Mouse (Mus musculus) cerebellum, postnatal 25 days (tissue): Measurements from ENCODE around the gene Atoh7.
"Not testable (repeated sequence)": the region's sequence is repeated elsewhere in the genome, so short reads cannot be mapped to it uniquely, and the experiment has no call there.

Experiments
- DNase-seq, 2 experiments: peaks; one replicate each; pipeline ENCODE4 v3.0.0; 2021; ENCODE audit warnings: mixed read lengths in 2 of 2

Atoh7 gene

DNA sequence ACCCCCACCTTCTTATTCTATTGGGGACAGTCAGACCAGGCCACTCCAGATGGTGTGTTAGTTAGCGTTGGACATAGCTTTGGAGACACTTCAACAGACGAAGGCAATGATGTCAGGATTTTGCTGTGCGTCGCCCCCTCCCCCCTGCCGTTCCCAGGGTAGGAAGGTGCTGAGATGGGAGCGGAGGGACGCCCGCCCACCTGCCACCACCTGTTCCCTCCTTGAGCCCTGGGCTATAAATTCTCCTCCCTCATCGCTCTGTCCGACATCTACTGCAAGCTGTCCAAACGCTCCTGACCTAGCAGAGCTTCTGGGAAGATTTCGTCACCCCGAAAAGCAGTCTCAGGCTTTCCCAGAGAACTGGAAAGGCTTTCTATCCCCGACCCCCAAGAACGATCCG lies at the start of gene Atoh7:
Atoh7 (plus strand) TSS at position 131 of the 400 bp plus-strand sequence.
- peak; percentile 95 to 96 for DNase-seq

DNA sequence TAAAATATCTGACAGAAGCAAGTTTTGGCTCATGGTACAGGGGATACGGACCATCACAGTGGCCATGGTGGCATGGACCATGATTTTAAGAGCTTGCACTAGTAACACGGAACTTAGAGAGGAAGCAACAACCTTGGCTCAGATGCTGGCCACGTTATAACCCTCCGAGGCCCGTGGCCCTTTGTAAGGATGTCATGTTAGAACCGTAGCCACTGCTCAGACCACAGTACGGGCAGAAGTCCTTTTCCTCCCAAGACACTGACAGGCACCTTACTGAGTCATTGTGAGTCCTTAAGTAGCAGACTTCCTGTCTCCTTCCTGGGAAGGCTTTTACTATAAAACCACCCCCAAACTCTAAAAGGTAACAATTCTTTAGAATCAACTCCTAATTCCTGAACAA lies 48.2 kb upstream of the Atoh7 start:
- DNase-seq, result no peak

DNA sequence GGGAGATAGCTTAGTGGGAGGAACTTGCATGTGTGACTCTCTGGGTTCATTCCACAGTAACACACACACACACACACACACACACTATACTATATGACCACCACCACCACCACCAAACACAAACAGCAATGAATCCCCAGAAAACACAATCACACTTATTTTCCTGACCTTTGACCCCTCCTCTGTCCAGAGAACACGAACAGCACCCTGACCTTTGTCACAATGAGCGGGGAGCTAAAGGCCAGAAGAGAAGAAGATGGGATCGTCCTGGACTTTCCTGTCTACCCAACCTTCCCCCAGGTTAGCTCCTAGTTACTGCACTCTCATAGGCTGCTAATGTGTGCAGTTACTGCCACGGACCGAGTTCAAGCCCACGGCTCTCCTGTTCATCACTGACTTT lies 47.4 kb upstream of the Atoh7 start:
- DNase-seq, result no peak

DNA sequence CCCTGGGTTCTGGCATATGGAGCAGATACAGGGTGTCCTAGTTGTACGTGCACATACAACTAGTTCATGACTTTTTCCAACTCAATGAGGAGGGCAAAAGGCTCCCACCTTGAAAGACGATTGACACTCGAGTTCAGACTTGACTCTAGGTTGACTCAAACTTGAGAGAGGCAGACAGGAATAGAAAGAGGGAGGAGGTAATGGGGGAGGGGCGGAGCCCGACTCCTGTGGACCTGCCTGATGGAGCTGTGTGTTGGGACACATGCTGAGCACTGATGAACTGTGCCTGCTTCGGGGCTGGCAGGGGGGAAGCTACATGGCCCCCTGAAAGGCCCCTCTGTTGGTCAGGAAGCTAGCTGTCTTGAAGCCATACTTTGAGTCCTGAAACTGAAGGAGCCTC lies 46.4 kb upstream of the Atoh7 start:
- DNase-seq, result no peak

DNA sequence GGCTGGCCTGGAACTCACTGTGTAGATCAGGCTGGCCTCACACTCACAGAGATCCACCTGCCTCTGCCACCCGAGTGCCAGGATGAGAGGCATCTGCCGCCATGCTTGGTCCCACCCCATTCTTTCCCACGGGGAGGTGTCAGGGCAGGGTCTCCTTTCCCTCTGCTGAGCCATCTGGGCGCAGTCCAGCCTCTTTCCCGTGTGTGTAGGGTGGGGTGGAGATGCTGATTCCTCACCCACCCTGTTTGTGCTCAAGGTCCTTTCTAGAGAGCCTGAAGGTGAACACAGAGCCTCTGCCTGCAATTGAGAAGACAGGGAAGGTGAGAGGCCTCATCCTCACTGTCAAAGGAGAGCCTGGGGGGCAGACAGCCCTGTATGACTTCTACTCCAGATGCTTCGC lies 45.4 kb upstream of the Atoh7 start:
- not testable (repeated sequence) for DNase-seq

DNA sequence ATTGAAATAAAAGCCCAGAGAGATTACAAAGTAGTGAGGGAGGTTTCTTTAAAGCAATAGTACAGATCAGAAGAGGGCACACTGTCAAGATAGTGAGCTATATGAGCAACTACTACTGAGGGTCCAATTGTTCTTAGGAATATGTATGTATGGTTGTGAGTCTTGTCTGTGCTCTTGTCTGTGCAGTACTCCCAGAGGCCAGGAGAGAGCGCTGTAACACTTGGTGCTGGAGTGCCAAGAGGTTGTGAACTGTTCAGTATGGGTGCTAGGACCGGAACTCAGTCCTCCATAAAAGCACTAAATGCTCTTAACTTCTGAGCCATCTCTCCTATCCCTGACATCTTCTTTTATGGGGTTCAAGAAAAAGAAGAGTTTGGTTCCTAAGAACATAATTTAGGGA lies 44.9 kb upstream of the Atoh7 start:
- no peak for DNase-seq

DNA sequence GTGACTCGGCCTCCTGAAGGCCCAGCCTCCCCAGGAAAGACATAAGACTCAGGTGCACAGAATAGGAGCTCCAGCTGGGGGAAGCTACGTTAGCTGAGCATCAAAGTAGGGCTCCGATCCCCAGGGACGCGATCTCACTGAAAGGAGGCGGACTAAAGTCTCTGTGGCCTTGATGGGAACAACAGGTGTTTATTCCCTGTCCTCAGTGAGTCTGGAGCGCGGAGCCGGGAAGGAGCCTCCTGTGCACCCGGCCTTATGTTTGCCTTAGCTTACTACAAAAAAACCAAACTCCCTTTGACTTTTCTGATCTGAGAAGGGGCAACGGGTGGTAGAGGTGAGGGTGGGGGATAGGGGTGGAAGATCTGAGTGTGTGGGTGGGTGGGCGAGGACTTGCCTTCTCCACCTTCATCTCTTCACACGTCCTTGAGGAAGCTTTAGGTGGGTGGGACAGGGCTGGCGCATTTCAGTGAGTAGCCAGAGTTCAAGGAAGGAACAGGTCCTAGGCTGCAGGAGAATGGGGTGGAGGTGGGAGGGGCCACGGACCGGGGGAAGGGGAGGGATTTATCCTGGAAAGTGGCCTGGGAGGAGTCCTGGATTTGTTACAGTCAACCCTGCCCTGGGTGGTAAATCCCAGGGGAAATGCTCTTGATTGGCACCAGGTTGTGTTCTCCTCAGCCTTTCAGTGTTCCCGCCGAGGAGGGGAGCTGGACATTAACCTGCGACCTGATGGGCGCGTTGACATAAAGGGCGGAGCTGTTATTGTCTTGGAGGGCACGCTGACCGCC lies 42.3 kb upstream of the Atoh7 start:
- DNase-seq, result no peak

DNA sequence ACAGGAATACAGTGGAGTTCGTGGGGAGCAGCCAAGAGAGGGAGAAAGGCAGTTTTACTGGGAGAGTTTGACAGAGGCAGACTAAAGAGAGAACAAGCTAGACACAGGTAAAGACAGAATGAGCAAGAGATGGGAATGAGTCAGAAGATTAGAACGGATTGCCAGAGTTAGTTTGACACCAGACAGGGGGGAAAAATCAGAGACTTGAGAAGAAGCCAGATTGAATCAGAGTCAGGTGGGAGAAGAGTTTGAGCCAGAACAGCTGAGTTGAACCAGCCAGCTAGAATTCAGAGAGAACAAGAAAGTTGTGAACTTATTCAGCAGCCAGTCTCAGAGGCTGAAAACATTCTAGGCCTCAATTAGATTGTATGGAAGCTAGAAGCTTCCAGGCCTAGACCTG lies 39.6 kb upstream of the Atoh7 start, which contains the start of gene Pbld1:
Pbld1 (plus strand) TSS at position 301 of the 400 bp plus-strand sequence.
- no peak for DNase-seq

DNA sequence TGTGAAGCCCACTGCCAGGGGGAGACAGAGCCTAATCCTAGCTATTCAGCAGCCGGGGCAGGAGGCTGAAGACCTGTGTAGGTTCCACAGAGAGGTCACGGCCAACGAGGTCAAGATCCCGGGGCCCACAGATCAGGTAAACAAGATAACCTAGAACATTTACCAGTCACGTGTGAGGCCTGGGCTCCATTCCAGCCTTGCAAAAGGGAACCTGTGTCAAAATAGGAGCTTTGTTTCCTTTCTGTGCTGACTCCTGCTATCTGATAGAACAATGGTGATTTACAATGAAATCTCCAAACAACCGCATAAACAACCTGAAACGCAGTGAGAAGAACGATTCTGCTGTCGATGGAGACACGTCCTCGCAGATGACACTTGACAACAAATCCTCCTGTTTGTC lies 39.0 kb upstream of the Atoh7 start:
- no peak for DNase-seq

DNA sequence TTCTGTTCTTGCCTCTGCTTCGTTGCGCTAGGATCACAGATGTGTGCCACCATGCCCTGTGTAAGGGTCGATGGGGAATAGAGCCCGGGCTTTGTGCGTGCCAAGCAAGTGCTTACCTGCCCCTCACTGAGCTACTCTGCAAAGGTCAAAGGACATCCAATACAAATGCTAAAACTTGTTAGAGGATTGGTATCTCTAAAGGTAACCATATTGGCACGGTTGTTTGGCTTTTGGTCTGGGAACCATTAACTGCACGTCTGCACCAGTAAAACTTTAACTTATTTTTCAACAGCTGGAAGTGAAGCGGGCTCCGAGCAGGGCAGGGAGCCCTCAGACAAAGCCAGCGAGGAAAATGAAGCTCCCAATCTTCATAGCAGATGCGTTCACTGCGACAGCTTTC lies 38.2 kb upstream of the Atoh7 start:
- no peak for DNase-seq

DNA sequence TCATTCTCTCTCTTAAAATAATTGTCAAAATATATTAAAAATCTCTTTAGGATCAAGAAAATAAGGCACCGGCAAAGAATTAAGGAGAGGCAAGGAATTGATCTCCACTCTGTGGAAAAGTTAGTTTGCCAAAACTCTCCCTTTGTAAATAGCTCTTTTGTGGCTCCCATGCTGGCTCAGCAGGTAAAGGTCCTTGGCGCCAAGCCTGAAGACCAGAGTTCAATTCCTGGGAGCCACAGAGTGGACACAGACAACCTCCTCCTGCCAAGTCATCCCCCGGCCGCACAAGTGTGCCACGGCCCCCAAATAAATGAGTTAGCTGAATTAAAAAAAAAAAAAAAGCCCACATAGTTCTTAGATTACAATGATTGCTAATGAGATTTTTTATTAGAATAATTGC lies 36.8 kb upstream of the Atoh7 start:
- DNase-seq, result no peak

DNA sequence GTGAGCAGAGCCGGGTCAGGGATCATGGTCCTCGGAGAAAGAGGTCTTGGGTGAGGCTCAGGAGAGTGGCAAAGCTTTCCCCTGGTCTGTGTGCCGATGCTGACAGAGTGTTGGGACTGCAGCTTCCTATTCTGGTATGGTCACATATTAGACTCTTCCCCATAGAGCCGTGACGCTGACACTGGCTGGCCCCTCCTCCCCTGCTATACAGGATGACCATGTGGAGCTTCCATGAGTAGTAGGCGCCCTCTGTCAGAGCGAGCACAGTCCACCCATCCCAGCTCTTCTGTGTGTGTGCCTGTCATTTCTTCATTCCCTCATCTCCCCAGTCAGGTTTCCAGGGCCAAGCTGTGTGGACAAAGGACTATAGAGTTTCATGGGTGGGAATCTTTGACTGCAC lies 36.1 kb upstream of the Atoh7 start:
- no peak for DNase-seq

DNA sequence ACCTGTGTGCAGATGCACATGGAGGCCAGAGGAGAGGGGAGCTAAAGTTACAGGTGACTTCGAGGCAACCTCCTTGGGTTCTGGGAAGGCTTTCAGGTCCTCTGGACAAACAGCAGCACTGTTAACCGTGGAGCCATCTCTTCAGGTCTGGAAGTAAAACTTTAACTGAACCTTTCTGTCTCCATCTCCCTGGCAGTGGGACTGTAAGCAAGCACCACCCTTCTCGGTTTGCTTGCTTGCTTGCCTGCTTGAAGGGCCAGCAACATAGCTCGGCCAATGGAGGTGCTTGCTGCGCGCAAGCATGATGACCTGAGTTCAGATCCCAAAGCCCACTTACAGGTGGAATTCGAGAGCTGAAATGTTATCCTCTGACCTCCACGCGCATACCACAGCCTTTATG lies 34.9 kb upstream of the Atoh7 start:
- no peak for DNase-seq

DNA sequence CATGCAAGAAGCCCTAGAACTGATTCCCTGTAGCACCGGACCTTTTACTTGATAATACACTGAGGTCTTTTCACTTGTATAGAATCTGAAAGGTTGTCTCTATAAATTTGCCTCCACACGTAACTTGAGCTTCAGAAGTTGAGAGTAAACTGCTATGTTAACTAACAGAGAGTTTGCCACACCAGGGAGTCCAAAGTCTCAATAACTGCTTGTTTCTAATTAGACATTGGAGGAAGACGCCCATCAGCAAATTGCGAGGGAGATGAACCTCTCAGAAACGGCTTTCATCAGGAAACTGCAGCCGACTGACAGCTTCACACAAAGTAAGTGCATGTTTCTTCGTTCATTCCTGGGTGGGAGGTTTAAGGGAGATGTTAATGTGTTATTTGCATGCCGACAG lies 33.9 kb upstream of the Atoh7 start:
- no peak for DNase-seq

DNA sequence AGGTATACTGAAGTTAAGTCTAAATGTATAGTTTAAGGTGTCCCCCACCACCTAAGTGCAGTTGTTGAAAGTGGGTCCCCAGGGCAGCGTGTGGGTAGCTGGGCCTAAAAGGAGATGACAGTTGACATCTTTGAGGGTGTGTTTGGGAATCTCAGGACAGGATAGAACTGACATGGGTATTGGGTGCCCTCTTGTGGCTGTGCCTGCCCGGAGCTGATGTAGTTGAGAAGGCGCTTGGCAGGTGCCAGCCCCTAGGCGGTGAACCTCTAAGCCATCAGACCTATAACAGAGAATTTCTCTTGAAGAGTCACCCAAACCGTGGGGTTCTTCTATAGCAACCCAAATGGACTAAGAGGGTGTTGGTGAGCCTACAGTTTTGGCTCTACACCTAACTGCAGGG lies 33.5 kb upstream of the Atoh7 start:
- peak; percentile 89 to 94 for DNase-seq

DNA sequence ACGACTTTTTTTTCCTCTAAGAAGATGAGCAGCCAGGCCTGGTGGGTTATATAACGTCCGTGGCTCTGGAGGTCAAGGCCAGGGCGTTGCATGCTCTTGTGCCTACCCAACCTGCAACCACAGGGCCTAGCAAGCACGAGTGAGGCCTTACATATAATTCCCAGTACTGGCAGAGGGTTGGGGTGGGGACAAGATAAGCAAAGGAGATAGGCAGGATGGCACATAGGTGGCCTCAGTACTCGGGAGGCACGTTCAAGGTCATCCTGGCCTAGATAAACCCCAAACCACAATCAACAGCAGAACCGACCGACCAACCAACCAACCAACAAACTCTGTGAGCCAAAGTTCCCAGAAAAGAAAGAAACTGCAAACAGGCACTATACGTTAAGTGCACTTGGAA lies 13.1 kb upstream of the Atoh7 start:
- DNase-seq, result no peak

DNA sequence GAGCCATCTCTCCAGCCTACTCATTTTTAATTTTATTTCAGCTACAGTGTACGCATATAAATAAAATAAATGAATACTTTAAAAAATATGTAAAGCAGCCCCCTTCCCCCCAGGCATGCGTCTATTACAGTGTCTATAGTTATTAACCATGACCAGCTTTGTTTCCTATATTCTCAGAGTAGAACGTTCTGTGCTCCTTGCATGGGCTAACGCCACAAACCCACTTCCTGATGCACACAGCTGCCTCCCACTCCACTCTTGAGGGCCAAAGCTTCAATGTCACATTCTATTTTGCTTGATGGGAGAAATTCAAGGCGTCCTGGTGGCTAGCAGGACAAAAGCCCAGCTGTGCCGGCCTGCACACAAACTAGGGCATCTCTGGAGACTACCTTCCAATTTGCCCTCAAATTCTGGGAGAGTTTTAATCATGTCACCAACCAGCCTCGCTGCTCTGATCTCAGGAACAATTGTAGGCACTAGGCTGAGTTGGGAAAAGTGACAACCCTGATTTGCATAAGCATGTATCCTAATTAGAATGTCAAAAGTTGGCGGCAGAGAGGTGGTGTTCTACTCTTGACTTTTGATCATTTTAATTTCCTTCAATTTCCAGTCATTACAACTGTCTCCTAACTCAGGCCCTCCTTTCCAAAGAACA lies 10.2 kb upstream of the Atoh7 start:
- DNase-seq, result peak in 1 of 2 experiments; percentile 18

DNA sequence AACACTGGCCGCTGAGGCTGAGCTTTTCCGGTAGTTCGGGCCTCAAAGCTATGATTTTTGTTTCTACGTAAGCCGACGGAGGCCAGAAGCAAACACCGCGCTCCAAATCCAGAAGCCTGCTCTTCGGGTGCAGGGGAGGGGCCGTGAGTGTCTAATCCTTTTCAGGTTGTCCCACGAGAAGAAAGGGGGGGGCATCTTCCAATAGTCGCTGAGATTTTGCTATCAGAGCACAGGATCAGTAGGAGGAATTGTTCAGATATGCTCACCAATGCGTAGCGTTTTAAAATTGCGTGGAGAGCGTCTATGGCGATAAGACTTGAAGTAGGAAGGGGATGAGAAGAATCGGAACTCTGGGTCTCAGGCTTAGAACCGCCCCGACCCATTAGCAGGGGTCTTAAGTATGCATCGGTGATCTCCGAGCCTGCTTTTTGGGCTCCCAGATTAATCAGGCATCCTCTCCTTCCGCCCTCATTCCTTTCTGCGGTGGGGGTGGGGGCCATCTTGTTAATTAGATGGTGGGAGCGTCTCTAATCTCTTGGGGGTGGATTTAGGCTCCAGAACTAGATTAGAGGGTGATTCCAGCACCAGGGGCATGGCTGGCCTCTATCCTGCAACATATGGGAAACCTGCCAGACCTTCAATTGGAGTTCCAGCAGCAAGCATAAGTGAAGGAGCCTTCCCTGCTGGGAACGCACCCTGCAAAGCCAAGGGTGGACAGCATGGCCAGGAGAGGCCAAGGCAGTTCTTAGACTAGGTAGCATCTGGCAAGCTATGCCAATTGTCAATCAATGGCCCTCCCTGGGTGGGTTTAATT lies 9.5 kb upstream of the Atoh7 start:
- peak; percentile 59 to 64 for DNase-seq

DNA sequence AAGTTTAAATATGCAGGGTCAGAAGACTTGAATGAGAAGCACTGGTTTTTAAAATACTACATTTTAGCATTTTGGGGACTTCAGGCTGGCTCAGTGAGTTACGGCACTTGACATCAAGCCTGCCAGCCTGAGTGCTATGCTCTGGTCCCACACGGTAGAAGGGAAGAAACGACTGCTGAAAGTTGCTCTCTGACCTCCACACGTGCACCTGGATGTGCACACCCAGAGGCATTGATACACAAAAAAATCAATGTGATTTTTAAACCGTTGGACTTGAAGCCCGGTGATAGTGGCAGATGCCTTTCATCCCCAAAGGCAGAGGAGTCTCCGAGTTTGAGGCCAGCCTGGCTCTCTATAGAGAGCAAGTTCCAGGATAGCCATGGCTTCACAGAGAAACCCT lies 7.5 kb upstream of the Atoh7 start:
- DNase-seq, result no peak

DNA sequence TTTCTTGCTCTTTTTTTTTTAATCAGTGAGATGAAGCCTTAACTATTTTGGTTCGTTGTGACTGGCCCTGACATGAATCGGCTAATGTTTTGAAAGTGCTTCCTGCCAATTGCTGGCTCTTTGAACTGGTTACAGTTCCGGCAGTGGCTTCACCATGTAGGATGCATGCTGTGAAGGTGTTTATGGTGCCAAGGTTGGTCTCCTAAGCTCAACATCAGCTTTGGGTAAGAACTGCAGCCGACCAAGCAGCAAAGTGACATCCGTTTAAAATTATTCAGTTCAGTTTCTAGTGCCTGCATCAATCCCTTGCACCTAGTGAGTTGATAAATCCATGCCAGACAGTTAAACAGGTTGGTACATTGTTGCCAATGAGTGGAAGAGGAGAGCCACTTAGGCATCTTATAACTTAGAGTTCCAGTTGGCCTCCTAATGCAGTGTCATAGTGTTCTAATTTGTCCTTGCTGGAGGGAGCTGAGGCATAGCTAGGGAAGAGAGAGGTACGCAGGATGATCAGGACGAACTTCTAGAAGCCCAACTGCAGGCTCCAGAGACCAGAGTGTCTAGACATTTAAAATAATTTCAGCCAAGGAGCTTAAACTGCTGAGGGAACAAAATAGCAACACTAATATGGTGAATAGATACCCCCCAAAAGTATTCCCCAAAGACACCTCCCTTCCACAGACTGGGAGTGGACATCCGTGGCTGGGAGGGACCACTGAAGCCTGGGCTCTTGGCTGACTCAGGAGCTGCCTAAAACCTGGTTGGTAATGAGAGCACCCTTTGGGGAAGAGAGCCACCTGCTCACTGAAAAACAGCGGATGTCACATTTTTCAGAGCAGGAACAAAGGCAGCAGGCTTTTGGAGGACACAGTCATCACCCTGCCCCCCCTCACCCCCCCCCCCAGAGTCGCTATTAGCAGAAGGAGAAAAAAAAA lies 6.6 kb upstream of the Atoh7 start:
- DNase-seq, result peak; percentile 70 to 72

DNA sequence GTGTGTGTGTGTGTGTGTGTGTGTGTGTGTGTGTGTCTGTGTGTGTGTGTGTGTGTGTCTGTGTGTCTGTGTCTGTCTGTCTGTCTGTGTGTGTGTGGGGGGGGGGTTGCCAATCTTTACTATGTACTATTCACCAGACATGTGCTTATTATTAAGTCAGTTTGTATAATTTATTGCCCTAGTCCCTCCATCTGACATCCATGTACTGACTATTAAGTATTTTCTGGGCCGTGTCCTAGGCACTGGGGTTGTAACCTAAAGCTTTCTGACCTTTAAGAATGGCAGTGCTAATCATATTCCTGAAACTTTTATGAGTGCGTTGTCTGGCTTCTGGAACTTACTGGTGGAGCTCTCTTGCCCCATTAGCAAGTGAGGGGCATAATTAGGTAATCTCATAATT lies 2.7 kb upstream of the Atoh7 start:
- no peak for DNase-seq

DNA sequence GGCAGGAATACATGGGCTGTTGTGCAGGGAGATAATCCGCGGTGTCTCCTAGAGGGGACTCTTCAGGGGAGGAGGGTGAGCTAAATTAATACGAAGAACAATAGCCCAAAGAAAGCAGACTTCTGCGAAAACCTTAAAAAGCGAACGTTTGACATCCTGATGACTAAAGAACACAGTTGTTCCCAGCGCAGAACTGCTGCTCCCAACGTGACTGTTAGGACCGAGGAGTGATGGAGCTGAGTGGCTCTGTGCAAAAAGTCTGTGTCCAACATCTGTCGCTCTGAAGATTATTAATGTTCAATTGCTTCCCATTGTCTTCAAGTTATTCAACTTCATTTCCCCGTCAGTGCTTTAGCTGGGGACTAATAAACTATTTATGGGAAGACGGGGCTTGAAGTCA lies 1.3 kb upstream of the Atoh7 start:
- DNase-seq, result no peak
